Mouse (Mus musculus): Measurements from ENCODE around the gene Hdgfl3. TPM values are rescaled to one million over a fixed set of nuclear protein-coding genes. Genes with fewer than 3 reads are reported as not detected.

Gene Hdgfl3
- polyA plus RNA-seq, 1 experiment: not detected

DNA sequence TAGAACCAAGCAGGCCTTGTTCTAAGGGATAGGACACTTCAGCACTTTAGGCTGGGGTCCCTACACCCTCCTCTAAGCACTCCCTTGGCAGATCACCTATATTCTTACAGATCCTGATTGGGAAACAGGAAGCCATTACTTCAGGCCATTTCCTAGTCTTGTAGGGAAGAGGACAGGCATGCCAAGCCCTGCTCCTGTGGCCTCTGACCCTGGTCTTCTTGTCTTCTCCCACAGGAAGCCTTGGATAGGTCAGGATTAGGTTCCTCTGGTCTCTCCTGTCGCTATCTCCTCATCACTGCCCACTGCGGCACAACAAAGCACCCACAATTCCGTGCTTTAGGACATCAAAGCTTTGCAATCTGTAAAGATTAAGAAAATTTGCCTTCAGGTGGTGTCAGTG is 82.6 kb downstream of the Hdgfl3 start:
- H3K79me3 ChIP-seq (ENCODE audit: low read depth): no peaks in the 10 kb centered on the region

DNA sequence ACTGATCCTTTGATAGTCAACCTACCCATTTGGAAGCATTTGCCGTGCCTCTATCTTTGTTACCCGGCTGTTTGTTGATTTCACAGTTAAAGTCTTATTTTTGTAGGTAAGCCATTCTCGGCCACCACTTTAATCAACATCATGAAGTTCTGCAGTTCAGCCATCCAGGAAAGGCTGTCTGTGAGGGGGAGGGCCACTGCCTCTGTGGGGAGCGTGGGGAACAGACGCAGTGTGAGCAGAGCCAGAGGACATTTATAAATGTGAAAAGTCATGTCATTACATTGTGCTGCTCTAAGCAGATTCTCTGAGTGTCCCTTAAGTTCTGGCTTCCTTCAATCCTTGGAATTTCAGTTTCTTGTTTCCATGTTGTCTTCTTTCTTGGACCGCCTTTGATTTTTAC is 84.1 kb downstream of the Hdgfl3 start:
- TF ChIP-seq CTCF (IDR thresholded peaks at IDR 0.05; ENCODE audit: control insufficient read depth, insufficient read depth, insufficient read length) (no peak), USF1 (IDR thresholded peaks at IDR 0.05; ENCODE audit: low read depth) (no peak), MYOD1 (IDR thresholded peaks at IDR 0.05; ENCODE audit: control insufficient read depth, insufficient read length, low read depth) (no peak), MAX (IDR thresholded peaks at IDR 0.05) (no peak), FOSL1 (IDR thresholded peaks at IDR 0.05; ENCODE audit: insufficient read depth, low read length, poor library complexity, severe bottlenecking) (no peak), CEBPB (IDR thresholded peaks at IDR 0.05; ENCODE audit: low read depth) (no peak), MYOG (IDR thresholded peaks at IDR 0.05; ENCODE audit: control insufficient read depth, extremely low read depth, insufficient read length) (no peak)
- no peaks in the 10 kb centered on the region for H3K36me3 ChIP-seq (ENCODE audit: control insufficient read depth, insufficient read depth)
- H3K79me2 ChIP-seq (ENCODE audit: control insufficient read depth, insufficient read depth): no peaks in the 10 kb centered on the region
- H3K27me3 ChIP-seq (ENCODE audit: control insufficient read depth, insufficient read depth, insufficient read length): peaks cover 6% of the 10 kb centered on the region
- no peaks in the 10 kb centered on the region for H3K79me3 ChIP-seq (ENCODE audit: low read depth)
- no peak overlapping the region for H3K4me3 ChIP-seq (ENCODE audit: insufficient read depth, poor library complexity, severe bottlenecking)
- no peak overlapping the region for H3ac ChIP-seq (ENCODE audit: control insufficient read depth, insufficient read length, low read depth)

More for the DNA sequence above, 82.6 kb downstream of the Hdgfl3 start:
- no peaks in the 10 kb centered on the region for H3K79me2 ChIP-seq (ENCODE audit: control insufficient read depth, insufficient read depth)
- peaks cover 12% of the 10 kb centered on the region for H3K27me3 ChIP-seq (ENCODE audit: control insufficient read depth, insufficient read depth, insufficient read length)
- TF ChIP-seq MYOD1 (IDR thresholded peaks at IDR 0.05; ENCODE audit: control insufficient read depth, insufficient read length, low read depth): no peak
- no peak for TF ChIP-seq FOSL1 (IDR thresholded peaks at IDR 0.05; ENCODE audit: insufficient read depth, low read length, poor library complexity, severe bottlenecking)
- no peak for TF ChIP-seq CTCF (IDR thresholded peaks at IDR 0.05; ENCODE audit: control insufficient read depth, insufficient read depth, insufficient read length)
- TF ChIP-seq USF1 (IDR thresholded peaks at IDR 0.05; ENCODE audit: low read depth): no peak
- TF ChIP-seq MYOG (IDR thresholded peaks at IDR 0.05; ENCODE audit: control insufficient read depth, extremely low read depth, insufficient read length): no peak
- no peak for TF ChIP-seq CEBPB (IDR thresholded peaks at IDR 0.05; ENCODE audit: low read depth)
- no peak for TF ChIP-seq MAX (IDR thresholded peaks at IDR 0.05)
- no peak overlapping the region for H3ac ChIP-seq (ENCODE audit: control insufficient read depth, insufficient read length, low read depth)
- no peaks in the 10 kb centered on the region for H3K36me3 ChIP-seq (ENCODE audit: control insufficient read depth, insufficient read depth)
- no peak overlapping the region for H3K4me3 ChIP-seq (ENCODE audit: insufficient read depth, poor library complexity, severe bottlenecking)

DNA sequence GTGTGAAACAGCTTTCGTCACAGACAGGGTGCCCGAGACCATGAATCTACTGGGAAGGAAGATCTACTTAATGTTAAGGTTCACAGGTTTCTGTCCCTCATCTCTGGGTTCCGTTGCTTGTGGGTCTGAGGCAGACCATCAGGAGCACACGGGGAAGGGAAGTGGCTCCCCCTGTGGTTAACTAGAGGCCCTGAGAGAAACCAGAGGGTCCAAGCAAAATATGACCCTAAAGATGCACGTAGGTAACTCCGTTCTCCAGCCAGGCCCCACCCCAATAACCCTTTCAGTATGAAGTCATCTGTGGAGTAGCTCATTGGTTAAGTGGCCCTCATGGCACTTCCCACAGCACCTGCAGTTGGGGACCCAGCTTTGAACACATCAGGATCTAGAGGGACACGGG is 84.6 kb downstream of the Hdgfl3 start:
- peaks cover 6% of the 10 kb centered on the region for H3K27me3 ChIP-seq (ENCODE audit: control insufficient read depth, insufficient read depth, insufficient read length)
- no peaks in the 10 kb centered on the region for H3K79me2 ChIP-seq (ENCODE audit: control insufficient read depth, insufficient read depth)
- TF ChIP-seq MYOD1 (IDR thresholded peaks at IDR 0.05; ENCODE audit: control insufficient read depth, insufficient read length, low read depth) (no peak), FOSL1 (IDR thresholded peaks at IDR 0.05; ENCODE audit: insufficient read depth, low read length, poor library complexity, severe bottlenecking) (no peak), USF1 (IDR thresholded peaks at IDR 0.05; ENCODE audit: low read depth) (no peak), MAX (IDR thresholded peaks at IDR 0.05) (no peak), CTCF (IDR thresholded peaks at IDR 0.05; ENCODE audit: control insufficient read depth, insufficient read depth, insufficient read length) (no peak), CEBPB (IDR thresholded peaks at IDR 0.05; ENCODE audit: low read depth) (no peak), MYOG (IDR thresholded peaks at IDR 0.05; ENCODE audit: control insufficient read depth, extremely low read depth, insufficient read length) (no peak)
- H3ac ChIP-seq (ENCODE audit: control insufficient read depth, insufficient read length, low read depth): no peak overlapping the region
- H3K4me3 ChIP-seq (ENCODE audit: insufficient read depth, poor library complexity, severe bottlenecking): no peak overlapping the region
- no peaks in the 10 kb centered on the region for H3K79me3 ChIP-seq (ENCODE audit: low read depth)
- no peaks in the 10 kb centered on the region for H3K36me3 ChIP-seq (ENCODE audit: control insufficient read depth, insufficient read depth)

- no peaks in the 10 kb centered on the region for H3K79me2 ChIP-seq (ENCODE audit: control insufficient read depth, insufficient read depth)
- TF ChIP-seq USF1 (IDR thresholded peaks at IDR 0.05; ENCODE audit: low read depth): no peak
- no peak for TF ChIP-seq CTCF (IDR thresholded peaks at IDR 0.05; ENCODE audit: control insufficient read depth, insufficient read depth, insufficient read length)
- TF ChIP-seq FOSL1 (IDR thresholded peaks at IDR 0.05; ENCODE audit: insufficient read depth, low read length, poor library complexity, severe bottlenecking): no peak
- TF ChIP-seq CEBPB (IDR thresholded peaks at IDR 0.05; ENCODE audit: low read depth): no peak
- no peak for TF ChIP-seq MAX (IDR thresholded peaks at IDR 0.05)
- H3K4me3 ChIP-seq (ENCODE audit: insufficient read depth, poor library complexity, severe bottlenecking): no peak overlapping the region
- H3K79me3 ChIP-seq (ENCODE audit: low read depth): no peaks in the 10 kb centered on the region
- peaks cover 6% of the 10 kb centered on the region for H3K27me3 ChIP-seq (ENCODE audit: control insufficient read depth, insufficient read depth, insufficient read length)
- H3ac ChIP-seq (ENCODE audit: control insufficient read depth, insufficient read length, low read depth): no peak overlapping the region
- H3K36me3 ChIP-seq (ENCODE audit: control insufficient read depth, insufficient read depth): no peaks in the 10 kb centered on the region
These were observed 85.1 kb downstream of the Hdgfl3 start for GRCm38 (mm10) chr7:81849214-81849613.

GRCm38 (mm10) chr7:81847777-81848176 is 86.5 kb downstream of the Hdgfl3 start:
- Histone ChIP-seq H3K79me2 (ENCODE audit: control insufficient read depth, insufficient read depth) (no peaks in the 10 kb centered on the region), H3K36me3 (ENCODE audit: control insufficient read depth, insufficient read depth) (no peaks in the 10 kb centered on the region), H3ac (ENCODE audit: control insufficient read depth, insufficient read length, low read depth) (no peak overlapping the region), H3K27me3 (ENCODE audit: control insufficient read depth, insufficient read depth, insufficient read length) (peaks cover 10% of the 10 kb centered on the region), H3K79me3 (ENCODE audit: low read depth) (no peaks in the 10 kb centered on the region), H3K4me3 (ENCODE audit: insufficient read depth, poor library complexity, severe bottlenecking) (no peak overlapping the region)
- no peak for TF ChIP-seq MAX (IDR thresholded peaks at IDR 0.05)
- no peak for TF ChIP-seq MYOG (IDR thresholded peaks at IDR 0.05; ENCODE audit: control insufficient read depth, extremely low read depth, insufficient read length)
- TF ChIP-seq MYOD1 (IDR thresholded peaks at IDR 0.05; ENCODE audit: control insufficient read depth, insufficient read length, low read depth): no peak
- TF ChIP-seq CTCF (IDR thresholded peaks at IDR 0.05; ENCODE audit: control insufficient read depth, insufficient read depth, insufficient read length): no peak
- TF ChIP-seq FOSL1 (IDR thresholded peaks at IDR 0.05; ENCODE audit: insufficient read depth, low read length, poor library complexity, severe bottlenecking): no peak
- TF ChIP-seq CEBPB (IDR thresholded peaks at IDR 0.05; ENCODE audit: low read depth): no peak
- TF ChIP-seq USF1 (IDR thresholded peaks at IDR 0.05; ENCODE audit: low read depth): no peak

- TF ChIP-seq FOSL1 (IDR thresholded peaks at IDR 0.05; ENCODE audit: insufficient read depth, low read length, poor library complexity, severe bottlenecking) (no peak), MYOD1 (IDR thresholded peaks at IDR 0.05; ENCODE audit: control insufficient read depth, insufficient read length, low read depth) (no peak), CTCF (IDR thresholded peaks at IDR 0.05; ENCODE audit: control insufficient read depth, insufficient read depth, insufficient read length) (no peak), USF1 (IDR thresholded peaks at IDR 0.05; ENCODE audit: low read depth) (no peak), MYOG (IDR thresholded peaks at IDR 0.05; ENCODE audit: control insufficient read depth, extremely low read depth, insufficient read length) (no peak), MAX (IDR thresholded peaks at IDR 0.05) (no peak), CEBPB (IDR thresholded peaks at IDR 0.05; ENCODE audit: low read depth) (no peak)
- H3K36me3 ChIP-seq (ENCODE audit: control insufficient read depth, insufficient read depth): no peaks in the 10 kb centered on the region
- H3K27me3 ChIP-seq (ENCODE audit: control insufficient read depth, insufficient read depth, insufficient read length): peaks cover 10% of the 10 kb centered on the region
- H3K79me3 ChIP-seq (ENCODE audit: low read depth): no peaks in the 10 kb centered on the region
- H3K79me2 ChIP-seq (ENCODE audit: control insufficient read depth, insufficient read depth): no peaks in the 10 kb centered on the region
- no peak overlapping the region for H3ac ChIP-seq (ENCODE audit: control insufficient read depth, insufficient read length, low read depth)
- H3K4me3 ChIP-seq (ENCODE audit: insufficient read depth, poor library complexity, severe bottlenecking): no peak overlapping the region
These were observed 87.3 kb downstream of the Hdgfl3 start for GRCm38 (mm10) chr7:81847010-81847409.

Measured in C2C12 (cell line).